ENCODE assay signal across 21 mouse cellular contexts in the genomic region with DNA sequence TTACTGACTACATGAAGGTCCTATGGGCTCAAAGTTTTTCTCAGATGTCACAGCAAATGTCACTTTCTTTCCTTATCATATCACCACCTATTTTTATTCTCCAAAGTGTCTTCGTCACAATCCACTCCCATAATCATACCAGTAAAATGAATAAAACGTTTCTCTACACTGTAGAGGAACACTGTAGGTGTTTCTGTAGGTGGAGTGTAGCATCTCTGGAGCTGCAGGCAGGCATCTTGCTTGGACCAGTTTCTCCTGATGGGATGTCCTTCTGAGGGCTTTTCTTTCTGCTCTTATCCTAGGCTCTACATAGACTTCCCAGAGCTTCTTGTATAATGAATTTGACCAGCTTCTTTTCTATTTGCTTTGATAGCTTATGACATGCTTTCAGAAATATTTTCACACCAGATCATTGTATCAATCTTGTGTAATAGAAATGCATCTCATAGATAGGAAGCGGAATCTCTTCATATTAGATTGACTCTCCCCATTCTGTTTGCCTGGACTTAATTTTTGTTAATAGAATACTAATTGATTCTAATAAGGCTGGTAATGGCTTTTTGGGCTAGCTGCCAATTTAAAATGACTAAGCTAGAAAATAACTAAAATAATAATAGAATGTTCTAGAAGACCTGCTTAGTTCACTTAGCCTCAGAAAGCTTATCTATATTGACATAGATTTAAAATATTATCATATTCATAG.
"Had no signal": no experiment of that assay in that cellular context is flagged by ENCODE, and none has a peak within 500 bp of the region (broad histone marks: within the 10 kb centered on the region; RNA-seq: fewer than 3 reads in every experiment).

No protein-coding gene starts in this region.

- H3K27ac ChIP-seq: heart, adult 2 months; heart, embryonic 13.5 days; heart, embryonic 15.5 days; hindbrain, embryonic 14.5 days; kidney, embryonic 15.5 days; kidney, postnatal 0 days; limb, embryonic 13.5 days; limb, embryonic 15.5 days; liver, embryonic 12.5 days; liver, embryonic 14.5 days had no signal

- ATAC-seq: hindbrain, embryonic 16.5 days; intestine, embryonic 16.5 days; liver, embryonic 12.5 days had no signal

- H3K4me3 ChIP-seq: heart, adult 2 months; heart, embryonic 13.5 days; heart, embryonic 15.5 days; kidney, embryonic 15.5 days; limb, embryonic 13.5 days; limb, embryonic 15.5 days; liver, embryonic 12.5 days had no signal

- DNase-seq: gastrocnemius, postnatal 14 days; gastrocnemius, postnatal 36 days; heart, adult 11 months; heart, adult 2 months; heart, postnatal 36 days; kidney, adult 11 months; kidney, adult 2 months; kidney, adult 9 months; kidney, postnatal 14 days; kidney, postnatal 36 days had no signal
